Mouse (Mus musculus): ENCODE data around the gene Slc22a13. TPM values are rescaled to one million over a fixed set of nuclear protein-coding genes. Genes with fewer than 3 reads are reported as not detected.
A peak's percentile ranks its signal among the peaks of the same experiment; 100 is the strongest.
"Not testable (repeated sequence)": the region's sequence is repeated elsewhere in the genome, so short reads cannot be mapped to it uniquely, and the experiment has no call there.

The Slc22a13 gene
- polyA plus RNA-seq, 1 experiment: 156 TPM

GRCm38 (mm10) chr9:119220249-119220648 is 11.4 kb upstream of the Slc22a13 start:
- H3K27me3 ChIP-seq (replicated peaks; ENCODE audit: control insufficient read depth, insufficient read depth, low read length): no peaks in the 10 kb centered on the region
- H3K4me3 ChIP-seq (ENCODE audit: insufficient read depth, low read depth, low read length): no peak overlapping the region
- H3K4me1 ChIP-seq (ENCODE audit: control insufficient read depth, insufficient read depth, low read length): peaks cover 3% of the 10 kb centered on the region; the same call in 1 of the 2 replicates
- 76% methylated on average over 4 of the region's 4 CpGs for WGBS
- no peak for TF ChIP-seq CTCF (conservative IDR thresholded peaks at IDR 0.05; ENCODE audit: insufficient read depth, insufficient read length, low read depth, low read length)
- TF ChIP-seq POLR2A (IDR thresholded peaks at IDR 0.05; ENCODE audit: low read depth, low read length): no peak
- H3K27ac ChIP-seq (ENCODE audit: insufficient read depth, low read depth, low read length): no peak overlapping the region
- H3K36me3 ChIP-seq (ENCODE audit: control insufficient read depth, insufficient read depth, low read length): no peaks in the 10 kb centered on the region
- no peak for DNase-seq

GRCm38 (mm10) chr9:119219667-119220066 is 10.8 kb upstream of the Slc22a13 start:
- Histone ChIP-seq H3K4me1 (ENCODE audit: control insufficient read depth, insufficient read depth, low read length) (peaks cover 3% of the 10 kb centered on the region; the same call in 1 of the 2 replicates), H3K4me3 (ENCODE audit: insufficient read depth, low read depth, low read length) (no peak overlapping the region), H3K36me3 (ENCODE audit: control insufficient read depth, insufficient read depth, low read length) (no peaks in the 10 kb centered on the region), H3K27ac (ENCODE audit: insufficient read depth, low read depth, low read length) (no peak overlapping the region), H3K27me3 (replicated peaks; ENCODE audit: control insufficient read depth, insufficient read depth, low read length) (no peaks in the 10 kb centered on the region)
- no peak for DNase-seq
- WGBS: 76% methylated on average over 2 of the region's 2 CpGs
- TF ChIP-seq CTCF (conservative IDR thresholded peaks at IDR 0.05; ENCODE audit: insufficient read depth, insufficient read length, low read depth, low read length) (no peak), POLR2A (IDR thresholded peaks at IDR 0.05; ENCODE audit: low read depth, low read length) (no peak)

GRCm38 (mm10) chr9:119215341-119215740 is 6.4 kb upstream of the Slc22a13 start:
- H3K4me1 ChIP-seq (ENCODE audit: control insufficient read depth, insufficient read depth, low read length); H3K4me3 ChIP-seq (ENCODE audit: insufficient read depth, low read depth, low read length); H3K27me3 ChIP-seq (replicated peaks; ENCODE audit: control insufficient read depth, insufficient read depth, low read length); H3K36me3 ChIP-seq (ENCODE audit: control insufficient read depth, insufficient read depth, low read length): not testable (repeated sequence)
- WGBS: 31% methylated on average over 2 of the region's 2 CpGs
- DNase-seq: peak; percentile 89
- peak overlapping the region; percentile 86 for H3K27ac ChIP-seq (ENCODE audit: insufficient read depth, low read depth, low read length)

- H3K4me1 ChIP-seq (ENCODE audit: control insufficient read depth, insufficient read depth, low read length): peaks cover 3% of the 10 kb centered on the region; the same call in 1 of the 2 replicates
- H3K36me3 ChIP-seq (ENCODE audit: control insufficient read depth, insufficient read depth, low read length): no peaks in the 10 kb centered on the region
- TF ChIP-seq POLR2A (IDR thresholded peaks at IDR 0.05; ENCODE audit: low read depth, low read length) (no peak), CTCF (conservative IDR thresholded peaks at IDR 0.05; ENCODE audit: insufficient read depth, insufficient read length, low read depth, low read length) (no peak)
- no peaks in the 10 kb centered on the region for H3K27me3 ChIP-seq (replicated peaks; ENCODE audit: control insufficient read depth, insufficient read depth, low read length)
- no peak overlapping the region for H3K4me3 ChIP-seq (ENCODE audit: insufficient read depth, low read depth, low read length)
- peak; percentile 81 for DNase-seq
- peak overlapping the region; percentile 83 for H3K27ac ChIP-seq (ENCODE audit: insufficient read depth, low read depth, low read length)
- WGBS: 54% methylated on average over 6 of the region's 6 CpGs
Measured at GRCm38 (mm10) chr9:119214601-119215000, 5.7 kb upstream of the Slc22a13 start.

GRCm38 (mm10) chr9:119212996-119213395 is 4.1 kb upstream of the Slc22a13 start:
- WGBS: 76% methylated on average over 8 of the region's 8 CpGs
- Histone ChIP-seq H3K27me3 (replicated peaks; ENCODE audit: control insufficient read depth, insufficient read depth, low read length) (no peaks in the 10 kb centered on the region), H3K4me3 (ENCODE audit: insufficient read depth, low read depth, low read length) (no peak overlapping the region), H3K36me3 (ENCODE audit: control insufficient read depth, insufficient read depth, low read length) (no peaks in the 10 kb centered on the region), H3K4me1 (ENCODE audit: control insufficient read depth, insufficient read depth, low read length) (peaks cover 3% of the 10 kb centered on the region; the same call in 1 of the 2 replicates), H3K27ac (ENCODE audit: insufficient read depth, low read depth, low read length) (no peak overlapping the region)
- TF ChIP-seq CTCF (conservative IDR thresholded peaks at IDR 0.05; ENCODE audit: insufficient read depth, insufficient read length, low read depth, low read length) (no peak), POLR2A (IDR thresholded peaks at IDR 0.05; ENCODE audit: low read depth, low read length) (no peak)
- no peak for DNase-seq

- 27% methylated on average over 4 of the region's 4 CpGs for WGBS
- Histone ChIP-seq H3K4me1 (ENCODE audit: control insufficient read depth, insufficient read depth, low read length) (peaks cover 13% of the 10 kb centered on the region), H3K27me3 (replicated peaks; ENCODE audit: control insufficient read depth, insufficient read depth, low read length) (no peaks in the 10 kb centered on the region), H3K4me3 (ENCODE audit: insufficient read depth, low read depth, low read length) (no peak overlapping the region), H3K36me3 (ENCODE audit: control insufficient read depth, insufficient read depth, low read length) (no peaks in the 10 kb centered on the region), H3K27ac (ENCODE audit: insufficient read depth, low read depth, low read length) (peak overlapping the region; percentile 89)
- TF ChIP-seq POLR2A (IDR thresholded peaks at IDR 0.05; ENCODE audit: low read depth, low read length) (no peak), CTCF (conservative IDR thresholded peaks at IDR 0.05; ENCODE audit: insufficient read depth, insufficient read length, low read depth, low read length) (no peak)
- peak; percentile 92 for DNase-seq
Measured at GRCm38 (mm10) chr9:119207113-119207512, 1.8 kb downstream of the Slc22a13 start.

- H3K27ac ChIP-seq (ENCODE audit: insufficient read depth, low read depth, low read length): peak overlapping the region; percentile 65; the same call in 1 of the 2 replicates
- peaks cover 13% of the 10 kb centered on the region for H3K4me1 ChIP-seq (ENCODE audit: control insufficient read depth, insufficient read depth, low read length)
- H3K4me3 ChIP-seq (ENCODE audit: insufficient read depth, low read depth, low read length): no peak overlapping the region
- no peaks in the 10 kb centered on the region for H3K27me3 ChIP-seq (replicated peaks; ENCODE audit: control insufficient read depth, insufficient read depth, low read length)
- DNase-seq: peak; percentile 56
- no peak for TF ChIP-seq CTCF (conservative IDR thresholded peaks at IDR 0.05; ENCODE audit: insufficient read depth, insufficient read length, low read depth, low read length)
- TF ChIP-seq POLR2A (IDR thresholded peaks at IDR 0.05; ENCODE audit: low read depth, low read length): no peak
- WGBS: 41% methylated on average over 2 of the region's 2 CpGs
- H3K36me3 ChIP-seq (ENCODE audit: control insufficient read depth, insufficient read depth, low read length): no peaks in the 10 kb centered on the region
Measured at GRCm38 (mm10) chr9:119206666-119207065, 2.2 kb downstream of the Slc22a13 start.

GRCm38 (mm10) chr9:119205756-119206155 is 3.1 kb downstream of the Slc22a13 start:
- no peaks in the 10 kb centered on the region for H3K36me3 ChIP-seq (ENCODE audit: control insufficient read depth, insufficient read depth, low read length)
- H3K4me3 ChIP-seq (ENCODE audit: insufficient read depth, low read depth, low read length): no peak overlapping the region
- no peak overlapping the region for H3K27ac ChIP-seq (ENCODE audit: insufficient read depth, low read depth, low read length)
- peaks cover 17% of the 10 kb centered on the region for H3K4me1 ChIP-seq (ENCODE audit: control insufficient read depth, insufficient read depth, low read length)
- no peak for TF ChIP-seq CTCF (conservative IDR thresholded peaks at IDR 0.05; ENCODE audit: insufficient read depth, insufficient read length, low read depth, low read length)
- no peak for TF ChIP-seq POLR2A (IDR thresholded peaks at IDR 0.05; ENCODE audit: low read depth, low read length)
- DNase-seq: peak; percentile 54
- no peaks in the 10 kb centered on the region for H3K27me3 ChIP-seq (replicated peaks; ENCODE audit: control insufficient read depth, insufficient read depth, low read length)
- WGBS: 74% methylated on average over 5 of the region's 5 CpGs

All from kidney, adult 2 months (tissue).